Mouse (Mus musculus) effector memory CD4-positive, alpha-beta T cell, adult 7 months (primary cell): ENCODE measurements around the gene Tlx1. TPM values are rescaled to one million over a fixed set of nuclear protein-coding genes. Genes with fewer than 3 reads are reported as not detected.

Source experiments
- polyA plus RNA-seq: library from polyadenylated mRNA; unstranded; fragments of 100-300 nt; shearing (Covaris generic); gene quantifications from one replicate; pipeline ENCODE4 v1.2.1, GENCODE M21; 2017

Tlx1 gene
- polyA plus RNA-seq = not detected

GRCm38 (mm10) chr19:45150490-45151181 is at the start of gene Tlx1:
Gene Tlx1, plus strand, starts transcription at chr19:45150680.

Other genes with a start within 250 kb of the Tlx1 start
- gene Slf2, start 219.5 kb upstream of the Tlx1 start, polyA plus RNA-seq = 26.1 TPM
- gene Sema4g, start 161.6 kb upstream of the Tlx1 start, polyA plus RNA-seq = 0.37 TPM
- 4.5 TPM for gene Twnk, start 145.0 kb upstream of the Tlx1 start, polyA plus RNA-seq
- gene Mrpl43, start 144.2 kb upstream of the Tlx1 start, polyA plus RNA-seq = 38.0 TPM
- 0.74 TPM for gene Lzts2, start 136.3 kb upstream of the Tlx1 start, polyA plus RNA-seq
- gene Pdzd7, start 105.0 kb upstream of the Tlx1 start, polyA plus RNA-seq = not detected
- gene Sfxn3, start 103.2 kb upstream of the Tlx1 start, polyA plus RNA-seq = 63.8 TPM
- gene Kazald1, start 75.4 kb upstream of the Tlx1 start, polyA plus RNA-seq = 0.46 TPM
- 0.21 TPM for gene Lbx1, start 85.1 kb downstream of the Tlx1 start, polyA plus RNA-seq
- gene Btrc, start 213.1 kb downstream of the Tlx1 start, polyA plus RNA-seq = 16.8 TPM